Mouse (Mus musculus): Measurements from ENCODE around the gene Tmem254b.
"Not testable (repeated sequence)": the region's sequence is repeated elsewhere in the genome, so short reads cannot be mapped to it uniquely, and the experiment has no call there.

Gene Tmem254b

GRCm38 (mm10) chr14:26206926-26207247, at the start of gene Tmem254b:
TSS of gene Tmem254b (minus strand) at chr14:26207041.
- not testable (repeated sequence) for DNase-seq (ENCODE audit: low read depth, low spot score)

- DNase-seq (ENCODE audit: low read depth, low spot score) = not testable (repeated sequence)
Observed at GRCm38 (mm10) chr14:26237183-26237582, 30.3 kb upstream of the Tmem254b start.

- not testable (repeated sequence) for DNase-seq (ENCODE audit: low read depth, low spot score)
Observed at GRCm38 (mm10) chr14:26216233-26217000, 9.6 kb upstream of the Tmem254b start.

GRCm38 (mm10) chr14:26206197-26206925, 480 bp downstream of the Tmem254b start:
- DNase-seq (ENCODE audit: low read depth, low spot score) = not testable (repeated sequence)

- DNase-seq (ENCODE audit: low read depth, low spot score) = not testable (repeated sequence)
Observed at GRCm38 (mm10) chr14:26197851-26198250, 9.0 kb downstream of the Tmem254b start.

GRCm38 (mm10) chr14:26188361-26188760, 18.5 kb downstream of the Tmem254b start:
- DNase-seq (ENCODE audit: low read depth, low spot score) = not testable (repeated sequence)

- DNase-seq (ENCODE audit: low read depth, low spot score) = not testable (repeated sequence)
Observed at GRCm38 (mm10) chr14:26186638-26187037, 20.2 kb downstream of the Tmem254b start.

- not testable (repeated sequence) for DNase-seq (ENCODE audit: low read depth, low spot score)
Observed at GRCm38 (mm10) chr14:26182380-26182779, 24.5 kb downstream of the Tmem254b start, which contains the start of gene Plac9b. TSS of gene Plac9b (minus strand) at chr14:26182480.

- DNase-seq (ENCODE audit: low read depth, low spot score) = not testable (repeated sequence)
Observed at GRCm38 (mm10) chr14:26181660-26182059, 25.2 kb downstream of the Tmem254b start.

- not testable (repeated sequence) for DNase-seq (ENCODE audit: low read depth, low spot score)
Observed at GRCm38 (mm10) chr14:26175028-26175427, 31.8 kb downstream of the Tmem254b start.

GRCm38 (mm10) chr14:26173955-26174354, 32.9 kb downstream of the Tmem254b start:
- DNase-seq (ENCODE audit: low read depth, low spot score) = not testable (repeated sequence)

GRCm38 (mm10) chr14:26165266-26165665, 41.6 kb downstream of the Tmem254b start:
- DNase-seq (ENCODE audit: low read depth, low spot score) = not testable (repeated sequence)

- not testable (repeated sequence) for DNase-seq (ENCODE audit: low read depth, low spot score)
Observed at GRCm38 (mm10) chr14:26162423-26162822, 44.4 kb downstream of the Tmem254b start.

GRCm38 (mm10) chr14:26161156-26161555, 45.7 kb downstream of the Tmem254b start:
- not testable (repeated sequence) for DNase-seq (ENCODE audit: low read depth, low spot score)

- DNase-seq (ENCODE audit: low read depth, low spot score) = not testable (repeated sequence)
Observed at GRCm38 (mm10) chr14:26156032-26156431, 50.8 kb downstream of the Tmem254b start.

All from skeletal muscle tissue, adult 2 months (tissue).